Mouse (Mus musculus) ES-E14 (cell line): ENCODE measurements at regions not wholly inside any gene's neighbourhood (a gene's known extent, or its start where the extent isn't known, plus 50 kb on each side); places are given as distances from the start of the nearest gene placed in this dataset.

Experiments used
- MAFK ChIP-seq: IDR thresholded peaks from 2 replicates; pipeline ENCODE4 v1.6.1; 2014; ENCODE audit warnings: mild to moderate bottlenecking, low read depth, low read length, inconsistent platforms; ENCODE audit not compliant: insufficient read depth
- ZC3H11A ChIP-seq: IDR thresholded peaks from 2 replicates; pipeline ENCODE4 v1.6.1; 2012; ENCODE audit warnings: low read depth, mild to moderate bottlenecking, inconsistent platforms, low read length, borderline replicate concordance
- ZNF384 ChIP-seq: IDR thresholded peaks from 2 replicates; pipeline ENCODE4 v1.6.1; 2012; ENCODE audit warnings: low read depth, low read length, inconsistent platforms

DNA sequence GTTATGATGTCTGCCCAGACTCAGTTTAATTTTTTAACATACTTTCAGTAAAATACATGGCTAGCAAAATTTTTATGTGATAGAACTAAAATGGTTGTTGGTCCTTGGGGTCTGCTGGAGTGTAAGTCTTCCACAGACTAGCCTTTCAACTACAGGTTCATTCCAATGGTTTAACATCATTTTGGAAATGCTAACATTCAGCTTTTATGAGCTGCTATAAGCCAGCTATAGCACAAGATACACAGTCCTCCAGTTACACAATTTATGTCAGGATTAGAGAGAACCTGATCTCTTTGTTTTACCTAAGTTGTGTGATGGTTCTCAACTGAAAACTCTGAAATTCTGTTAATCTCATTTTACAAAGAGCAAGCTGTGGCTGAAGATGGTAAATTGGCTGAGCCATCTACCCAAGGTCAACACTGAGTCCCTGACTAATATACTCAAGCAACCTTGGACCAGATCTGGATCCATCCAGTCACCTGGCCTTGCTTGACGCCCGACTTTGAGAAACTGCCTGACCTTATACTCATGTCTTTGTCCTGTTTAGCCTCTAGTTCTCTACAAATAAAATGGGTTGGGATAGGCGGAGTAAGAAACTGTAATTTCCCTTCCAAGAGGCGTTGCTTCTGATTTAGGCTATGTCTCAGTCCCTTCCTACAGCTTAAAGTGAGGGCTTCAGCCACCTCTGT lies 135.8 kb upstream of the Mb21d2 start:
- no peak for TF ChIP-seq MAFK
- no peak for TF ChIP-seq ZNF384
- TF ChIP-seq ZC3H11A: no peak
